Mouse (Mus musculus) embryonic facial prominence, embryonic 15.5 days (tissue): ENCODE measurements around the gene Rhob. TPM values are rescaled to one million over a fixed set of nuclear protein-coding genes. Genes with fewer than 3 reads are reported as not detected.
"Not testable (repeated sequence)": the region's sequence is repeated elsewhere in the genome, so short reads cannot be mapped to it uniquely, and the experiment has no call there.

ENCODE experiments used
- ATAC-seq: fragments of 200-750 bp; cut with Nextera tagmentation; 2 replicates; pipeline ENCODE4 v1.8.0; 2017; ENCODE audit warnings: low read depth, moderate TSS enrichment; ENCODE audit not compliant: insufficient number of reproducible peaks, low FRiP score, low TSS enrichment
- H3K27ac ChIP-seq: fragments of 300-500 bp; sonication (generic); replicated peaks from 2 replicates; pipeline ENCODE4 v1.5.1; 2015; ENCODE audit warnings: mild to moderate bottlenecking, inconsistent platforms
- H3K27me3 ChIP-seq: fragments of 300-500 bp; sonication (generic); 2 replicates; pipeline ENCODE4 v1.6.1; 2015; ENCODE audit warnings: inconsistent platforms
- H3K36me3 ChIP-seq: fragments of 300-500 bp; sonication (generic); 2 replicates; pipeline ENCODE4 v1.6.1; 2015; ENCODE audit warnings: mild to moderate bottlenecking, inconsistent platforms
- H3K4me1 ChIP-seq: fragments of 300-500 bp; sonication (generic); 2 replicates; pipeline ENCODE4 v1.6.1; 2015; ENCODE audit warnings: inconsistent platforms
- H3K4me2 ChIP-seq: fragments of 300-500 bp; sonication (generic); replicated peaks from 2 replicates; pipeline ENCODE4 v1.6.1; 2015; ENCODE audit warnings: mild to moderate bottlenecking, inconsistent platforms
- H3K4me3 ChIP-seq: fragments of 300-500 bp; sonication (generic); replicated peaks from 2 replicates; pipeline ENCODE4 v1.5.1; 2015; ENCODE audit warnings: mild to moderate bottlenecking, inconsistent platforms
- H3K9ac ChIP-seq: fragments of 300-500 bp; sonication (generic); 2 replicates; pipeline ENCODE4 v1.6.1; 2015; ENCODE audit warnings: inconsistent platforms
- H3K9me3 ChIP-seq: fragments of 300-500 bp; sonication (generic); replicated peaks from 2 replicates; pipeline ENCODE4 v1.6.1; 2016; ENCODE audit warnings: inconsistent platforms
- WGBS: fragments of 180-500 bp; shearing (Covaris S2); methylation state at CpG from one replicate; pipeline ENCODE4 v1.1.7; 2015; 5-methylcytosine and 5-hydroxymethylcytosine counted together
- polyA plus RNA-seq: library from polyadenylated mRNA; unstranded; fragments of >200 nt; fragmentation: Nextera tagmentation; extraction: Ambion mirVana; gene quantifications from 2 replicates; pipeline ENCODE4 v1.2.1, GENCODE M21; 2015

The Rhob gene
- polyA plus RNA-seq, 1 experiment from 2014 or later: 59.5 TPM

GRCm38 (mm10) chr12:8469742-8470494 is 29.9 kb downstream of the Rhob start:
- Histone ChIP-seq H3K27me3 (no peaks in the 10 kb centered on the region), H3K9me3 (no peaks in the 10 kb centered on the region), H3K27ac (no peak overlapping the region), H3K4me1 (peaks cover 8% of the 10 kb centered on the region), H3K4me3 (no peak overlapping the region), H3K4me2 (no peak overlapping the region), H3K36me3 (no peaks in the 10 kb centered on the region), H3K9ac (no peak overlapping the region)
- WGBS: 90% methylated on average over 25 of the region's 25 CpGs
- ATAC-seq: no peak

GRCm38 (mm10) chr12:8468221-8468865 is 31.5 kb downstream of the Rhob start:
- Histone ChIP-seq H3K27me3 (no peaks in the 10 kb centered on the region), H3K9ac (no peak overlapping the region), H3K27ac (no peak overlapping the region), H3K4me3 (no peak overlapping the region), H3K36me3 (no peaks in the 10 kb centered on the region), H3K9me3 (no peaks in the 10 kb centered on the region), H3K4me1 (peaks cover 6% of the 10 kb centered on the region; the same call in 1 of the 2 replicates), H3K4me2 (no peak overlapping the region)
- no peak for ATAC-seq

- no peaks in the 10 kb centered on the region for H3K36me3 ChIP-seq
- no peak overlapping the region for H3K9ac ChIP-seq
- H3K4me1 ChIP-seq: no peaks in the 10 kb centered on the region
- H3K27ac ChIP-seq: no peak overlapping the region
- WGBS: 57% methylated on average over 12 of the region's 12 CpGs
- H3K4me2 ChIP-seq: no peak overlapping the region
- H3K4me3 ChIP-seq: no peak overlapping the region
- no peaks in the 10 kb centered on the region for H3K27me3 ChIP-seq
- no peaks in the 10 kb centered on the region for H3K9me3 ChIP-seq
- no peak for ATAC-seq
Measured at GRCm38 (mm10) chr12:8467029-8467924, 32.5 kb downstream of the Rhob start.

DNA sequence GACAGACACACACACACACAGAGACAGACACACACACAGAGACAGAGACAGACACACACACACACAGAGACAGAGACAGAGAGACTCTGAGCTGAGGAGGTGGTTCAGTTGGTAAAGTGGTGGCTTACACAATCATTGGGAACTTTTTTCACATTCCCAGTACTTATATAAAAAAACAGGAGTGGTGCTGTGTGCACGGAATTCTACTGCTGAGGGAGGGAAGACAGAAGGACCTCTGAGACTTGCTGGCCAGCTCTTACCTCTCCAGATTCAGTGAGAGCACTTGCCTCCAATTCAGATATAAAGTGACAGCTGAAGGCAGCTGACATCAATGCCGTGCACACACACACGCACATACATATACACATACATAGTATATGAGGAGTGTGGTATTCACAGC is 34.1 kb downstream of the Rhob start:
- no peak overlapping the region for H3K27ac ChIP-seq
- no peak overlapping the region for H3K9ac ChIP-seq
- H3K4me2 ChIP-seq: no peak overlapping the region
- no peaks in the 10 kb centered on the region for H3K27me3 ChIP-seq
- H3K4me1 ChIP-seq: no peaks in the 10 kb centered on the region
- WGBS: 78% methylated on average over 3 of the region's 3 CpGs
- no peak for ATAC-seq
- H3K9me3 ChIP-seq: no peaks in the 10 kb centered on the region
- no peaks in the 10 kb centered on the region for H3K36me3 ChIP-seq
- no peak overlapping the region for H3K4me3 ChIP-seq

DNA sequence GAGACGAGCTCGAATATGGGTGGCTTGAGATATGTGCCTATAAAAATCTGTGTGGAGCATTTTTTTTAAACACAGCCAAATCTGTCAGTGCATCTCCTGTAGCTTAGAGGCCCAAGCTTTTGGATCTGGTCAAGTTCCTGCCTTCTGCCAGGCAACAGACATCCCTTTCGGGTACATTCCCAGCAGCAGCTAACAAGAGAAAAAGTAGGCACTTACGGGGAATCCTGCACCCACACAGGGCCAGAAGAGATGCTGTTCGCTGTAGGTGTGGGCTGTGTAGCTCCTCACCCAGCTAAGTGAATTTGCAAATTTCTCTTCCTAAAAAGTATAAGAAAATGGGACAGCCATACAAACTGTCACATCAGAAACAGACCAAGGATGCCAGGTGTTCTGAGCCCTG is 34.8 kb downstream of the Rhob start:
- Histone ChIP-seq H3K27ac (no peak overlapping the region), H3K4me2 (no peak overlapping the region), H3K27me3 (no peaks in the 10 kb centered on the region), H3K9me3 (no peaks in the 10 kb centered on the region), H3K4me1 (no peaks in the 10 kb centered on the region), H3K4me3 (no peak overlapping the region), H3K36me3 (no peaks in the 10 kb centered on the region), H3K9ac (no peak overlapping the region)
- 83% methylated on average over 5 of the region's 5 CpGs for WGBS
- ATAC-seq: no peak

GRCm38 (mm10) chr12:8463599-8464160 is 36.1 kb downstream of the Rhob start:
- H3K4me1 ChIP-seq: no peaks in the 10 kb centered on the region
- H3K27ac ChIP-seq: no peak overlapping the region
- no peaks in the 10 kb centered on the region for H3K9me3 ChIP-seq
- H3K4me2 ChIP-seq: no peak overlapping the region
- no peaks in the 10 kb centered on the region for H3K36me3 ChIP-seq
- no peak for ATAC-seq
- no peak overlapping the region for H3K4me3 ChIP-seq
- H3K9ac ChIP-seq: no peak overlapping the region
- H3K27me3 ChIP-seq: no peaks in the 10 kb centered on the region
- 57% methylated on average over 3 of the region's 3 CpGs for WGBS

- H3K9ac ChIP-seq: no peak overlapping the region
- ATAC-seq: no peak
- peaks cover 2% of the 10 kb centered on the region; the same call in 1 of the 2 replicates for H3K4me1 ChIP-seq
- WGBS: 80% methylated on average over 5 of the region's 5 CpGs
- H3K4me2 ChIP-seq: no peak overlapping the region
- H3K4me3 ChIP-seq: no peak overlapping the region
- no peaks in the 10 kb centered on the region for H3K36me3 ChIP-seq
- H3K27ac ChIP-seq: no peak overlapping the region
- no peaks in the 10 kb centered on the region for H3K27me3 ChIP-seq
- H3K9me3 ChIP-seq: no peaks in the 10 kb centered on the region
Measured at GRCm38 (mm10) chr12:8462533-8462932, 37.3 kb downstream of the Rhob start.

- not testable (repeated sequence) for H3K9ac ChIP-seq, H3K27me3 ChIP-seq, H3K9me3 ChIP-seq, H3K4me1 ChIP-seq, ATAC-seq, H3K4me2 ChIP-seq, H3K36me3 ChIP-seq, H3K4me3 ChIP-seq, H3K27ac ChIP-seq
- WGBS: 93% methylated on average over 8 of the region's 8 CpGs
Measured at GRCm38 (mm10) chr12:8461575-8461974, 38.2 kb downstream of the Rhob start.

GRCm38 (mm10) chr12:8458400-8458799 is 41.4 kb downstream of the Rhob start:
- H3K9ac ChIP-seq: no peak overlapping the region
- H3K9me3 ChIP-seq: no peaks in the 10 kb centered on the region
- WGBS: 75% methylated on average over 8 of the region's 8 CpGs
- ATAC-seq: no peak
- H3K27ac ChIP-seq: no peak overlapping the region
- no peaks in the 10 kb centered on the region for H3K27me3 ChIP-seq
- peaks cover 10% of the 10 kb centered on the region for H3K4me1 ChIP-seq
- no peak overlapping the region for H3K4me3 ChIP-seq
- no peaks in the 10 kb centered on the region for H3K36me3 ChIP-seq
- no peak overlapping the region for H3K4me2 ChIP-seq

DNA sequence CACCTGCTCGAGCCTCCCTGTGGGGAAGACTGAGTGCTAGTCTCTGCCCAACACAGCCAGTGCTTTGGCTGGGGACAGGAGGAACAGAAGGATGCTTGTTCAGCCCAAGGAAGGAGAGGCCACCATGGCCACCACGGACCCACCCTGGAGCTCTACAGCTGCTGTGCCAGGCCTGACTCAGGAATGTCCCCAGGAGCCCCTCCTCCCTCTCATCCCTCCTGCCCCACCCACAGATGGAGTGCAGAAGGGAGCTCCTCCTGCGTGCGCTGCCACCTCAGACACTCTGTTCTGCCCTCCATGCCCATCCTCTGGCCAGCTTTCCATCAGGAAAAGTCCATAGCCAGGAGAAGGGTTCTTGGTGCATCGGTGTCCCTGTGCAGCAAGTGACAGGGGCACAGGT is 42.8 kb downstream of the Rhob start:
- no peak; the same call in 1 of the 2 replicates for ATAC-seq
- Histone ChIP-seq H3K4me1 (peaks cover 18% of the 10 kb centered on the region), H3K27ac (no peak overlapping the region), H3K9me3 (no peaks in the 10 kb centered on the region), H3K27me3 (no peaks in the 10 kb centered on the region), H3K36me3 (no peaks in the 10 kb centered on the region), H3K9ac (no peak overlapping the region), H3K4me3 (no peak overlapping the region), H3K4me2 (no peak overlapping the region)
- 48% methylated on average over 5 of the region's 5 CpGs for WGBS

DNA sequence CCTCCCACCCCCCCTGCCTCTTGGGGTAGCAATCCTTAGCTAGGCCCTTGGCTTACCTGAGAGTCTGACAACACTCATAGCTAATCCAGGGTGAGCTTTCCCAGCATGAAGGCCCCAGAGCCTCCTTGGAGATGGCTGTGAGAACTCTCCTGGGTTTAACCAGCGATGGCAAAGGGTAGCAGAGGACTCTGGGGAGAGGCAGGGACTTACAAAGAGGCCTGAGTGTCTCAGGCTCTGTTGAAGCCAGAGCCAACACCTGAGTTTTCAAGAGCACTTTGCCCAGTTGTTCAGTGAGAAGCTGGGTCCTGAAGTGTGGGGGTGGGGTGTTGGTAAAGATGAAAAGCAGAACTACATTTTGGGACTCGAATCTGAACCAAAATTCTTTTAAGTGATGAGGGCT is 44.8 kb downstream of the Rhob start:
- H3K4me1 ChIP-seq: peaks cover 38% of the 10 kb centered on the region
- ATAC-seq: no peak
- no peak overlapping the region for H3K4me2 ChIP-seq
- H3K9ac ChIP-seq: no peak overlapping the region
- 55% methylated on average over 2 of the region's 2 CpGs for WGBS
- H3K36me3 ChIP-seq: no peaks in the 10 kb centered on the region
- H3K27ac ChIP-seq: no peak overlapping the region
- H3K4me3 ChIP-seq: no peak overlapping the region
- H3K9me3 ChIP-seq: no peaks in the 10 kb centered on the region
- H3K27me3 ChIP-seq: no peaks in the 10 kb centered on the region
